Comparison of ENCODE assay signal across 30 mouse cellular contexts in genomic region chr4:140784292-140784945, GRCm38 (mm10). TPM values are rescaled to one million over a fixed set of nuclear protein-coding genes. Genes with fewer than 3 reads are reported as not detected.
DNase-seq lines count a peak whose midpoint lies in the region; ATAC-seq and TF ChIP-seq lines count a peak whose summit lies in the region.
"Had no signal": no experiment of that assay in that cellular context is flagged by ENCODE, and none has a peak within 500 bp of the region (broad histone marks: within the 10 kb centered on the region; RNA-seq: fewer than 3 reads in every experiment).

No protein-coding gene starts in this region.

- no peaks in the 10 kb centered on the region for H3K36me3 ChIP-seq in liver, embryonic 14.5 days (replicated peaks; ENCODE audit: control insufficient read depth, insufficient read depth, low read depth)
- no peaks in the 10 kb centered on the region for H3K36me3 ChIP-seq in E14TG2a.4 (ENCODE audit: insufficient read depth, low read length)
- H3K36me3 ChIP-seq: embryonic facial prominence, embryonic 12.5 days; embryonic facial prominence, embryonic 15.5 days; G1E; hindbrain, embryonic 13.5 days had no signal

- no peak overlapping the region for H3K4me3 ChIP-seq in liver, embryonic 14.5 days (ENCODE audit: insufficient read depth in 1 of 2, low read depth in 2 of 2, low read length in 2 of 2)
- H3K4me3 ChIP-seq in E14TG2a.4 (replicated peaks; ENCODE audit: low read length): no peak overlapping the region
- H3K4me3 ChIP-seq: embryonic facial prominence, embryonic 12.5 days; embryonic facial prominence, embryonic 15.5 days; gastrocnemius, adult 2 months; hindbrain, embryonic 13.5 days had no signal

- H3K4me2 ChIP-seq in liver, embryonic 14.5 days (ENCODE audit: low read depth): no peak overlapping the region
- H3K4me2 ChIP-seq: embryonic facial prominence, embryonic 12.5 days; embryonic facial prominence, embryonic 15.5 days; heart, embryonic 11.5 days; hindbrain, embryonic 13.5 days had no signal

- 77% methylated on average over 9 of the region's 9 CpGs for WGBS in liver, embryonic 14.5 days (ENCODE audit: insufficient replicate concordance)

- no peak for TF ChIP-seq EP300 in liver, embryonic 14.5 days (IDR thresholded peaks at IDR 0.05; ENCODE audit: low read depth)

- no peaks in the 10 kb centered on the region for H3K27me3 ChIP-seq in liver, embryonic 14.5 days (ENCODE audit: control insufficient read depth, insufficient read depth, low read length)
- no peaks in the 10 kb centered on the region for H3K27me3 ChIP-seq in E14TG2a.4 (ENCODE audit: insufficient read depth, low read length)
- H3K27me3 ChIP-seq: embryonic facial prominence, embryonic 12.5 days; embryonic facial prominence, embryonic 15.5 days; hindbrain, embryonic 13.5 days had no signal

- no peak overlapping the region for H3K27ac ChIP-seq in liver, embryonic 14.5 days
- H3K27ac ChIP-seq: embryonic facial prominence, embryonic 12.5 days; embryonic facial prominence, embryonic 15.5 days; gastrocnemius, adult 2 months; hindbrain, embryonic 13.5 days had no signal

- ATAC-seq in liver, embryonic 14.5 days (ENCODE audit: insufficient read depth): no peak
- ATAC-seq: CD4-positive, CD25-positive, alpha-beta regulatory T cell, adult 4 months; forebrain, embryonic 14.5 days; forebrain, postnatal 0 days; hindbrain, embryonic 16.5 days; inflammation-experienced regulatory T-cells, adult 6 months; intestine, embryonic 16.5 days had no signal

- H3K9me3 ChIP-seq in liver, embryonic 14.5 days (ENCODE audit: control insufficient read depth, low read length): no peaks in the 10 kb centered on the region; the same call in 1 of the 2 replicates
- H3K9me3 ChIP-seq in E14TG2a.4 (ENCODE audit: low read length): peaks cover 6% of the 10 kb centered on the region
- H3K9me3 ChIP-seq: embryonic facial prominence, embryonic 12.5 days; embryonic facial prominence, embryonic 15.5 days; hindbrain, embryonic 13.5 days had no signal

- H3K4me1 ChIP-seq in liver, embryonic 14.5 days (replicated peaks; ENCODE audit: control insufficient read depth in 2 of 2, insufficient read depth in 2 of 2, low read length in 1 of 2): peaks cover 0 to 1% of the 10 kb centered on the region in 2 experiments; a peak in 1 of 4 replicates
- peaks cover 12% of the 10 kb centered on the region; the same call in 1 of the 2 replicates for H3K4me1 ChIP-seq in E14TG2a.4 (replicated peaks; ENCODE audit: low read depth, low read length)
- H3K4me1 ChIP-seq: embryonic facial prominence, embryonic 15.5 days had no signal

- peak; percentile 17; the same call in 1 of the 2 replicates for TF ChIP-seq CTCF in liver, embryonic 14.5 days (IDR thresholded peaks at IDR 0.05; ENCODE audit: low read depth)
- peak; percentile 15; the same call in 1 of the 2 replicates for TF ChIP-seq CTCF in E14TG2a.4 (conservative IDR thresholded peaks at IDR 0.05; ENCODE audit: low read length)

- DNase-seq in liver, embryonic 14.5 days (ENCODE audit: low read depth in 3 of 3, low spot score in 3 of 3): no peak
- no peak for DNase-seq in liver
- peak; percentile 61 for DNase-seq in R1 (ENCODE audit: low read depth, low spot score)
- DNase-seq in adipocyte (ENCODE audit: low spot score): no peak
- no peak for DNase-seq in kidney, postnatal 14 days
- DNase-seq: adrenal gland, adult 2 months; adrenal gland, postnatal 14 days; cerebellum, adult 11 months; cerebellum, adult 2 months; cerebellum, adult 9-11 months; cerebellum, postnatal 25 days; forebrain, postnatal 0 days; gastrocnemius, adult 2 months; gastrocnemius, postnatal 14 days; heart, adult 11 months had no signal

- H3K9ac ChIP-seq in liver, embryonic 14.5 days (replicated peaks): no peak overlapping the region
- H3K9ac ChIP-seq: embryonic facial prominence, embryonic 12.5 days; embryonic facial prominence, embryonic 15.5 days; forebrain, postnatal 0 days; hindbrain, embryonic 13.5 days had no signal

RNA-seq across cellular contexts. Expression of gene Padi4, which starts 10.4 kb away (rescaled TPM):
- polyA plus RNA-seq in liver, embryonic 14.5 days (2012; rRNA removed): 0.37 and 0.58 TPM in 2 replicates
- polyA plus RNA-seq in liver, embryonic 14.5 days (2014; fragmentation: Nextera tagmentation; extraction: Ambion mirVana): 0.34 and 0.52 TPM in 2 replicates
- polyA plus RNA-seq: embryonic facial prominence, embryonic 12.5 days; forebrain, embryonic 14.5 days had no signal

RNA-seq across cellular contexts. Expression of gene Padi3, which starts 26.0 kb away (rescaled TPM):
- polyA plus RNA-seq in liver, embryonic 14.5 days (2012; rRNA removed): 0.11 and 0.17 TPM in 2 replicates
- 0.13 and 0.25 TPM in 2 replicates for polyA plus RNA-seq in liver, embryonic 14.5 days (2014; fragmentation: Nextera tagmentation; extraction: Ambion mirVana)
- polyA plus RNA-seq: adrenal gland, adult 2 months; cerebellum, adult 2 months; forebrain, embryonic 11.5 days; forebrain, embryonic 14.5 days; heart, embryonic 14.5 days; hindbrain, embryonic 13.5 days; inflammation-experienced regulatory T-cells, adult 6 months had no signal

RNA-seq across cellular contexts. Expression of gene Padi6, which starts 42.0 kb away (rescaled TPM):
- polyA plus RNA-seq in liver, embryonic 14.5 days (2012; rRNA removed): not detected in 2 replicates
- not detected in 2 replicates for polyA plus RNA-seq in liver, embryonic 14.5 days (2014; fragmentation: Nextera tagmentation; extraction: Ambion mirVana)
- polyA plus RNA-seq: adrenal gland, adult 2 months; C2C12; CD4-positive, CD25-positive, alpha-beta regulatory T cell, adult 4 months; cerebellum, adult 2 months; embryonic facial prominence, embryonic 12.5 days; embryonic facial prominence, embryonic 15.5 days; forebrain, embryonic 14.5 days; G1E; heart, embryonic 11.5 days; heart, embryonic 14.5 days; heart, postnatal 0 days; hindbrain, embryonic 13.5 days; hindbrain, embryonic 16.5 days; inflammation-experienced regulatory T-cells, adult 6 months had no signal
